Mouse (Mus musculus) embryo, embryonic 10.5 days (tissue): ENCODE measurements at regions not wholly inside any gene's neighbourhood (a gene's known extent, or its start where the extent isn't known, plus 50 kb on each side); places are given as distances from the start of the nearest gene placed in this dataset.

Experiments used
- DNase-seq: peaks from one replicate; pipeline ENCODE4 v3.0.0-alpha.2; 2015; ENCODE audit warnings: low spot score

DNA sequence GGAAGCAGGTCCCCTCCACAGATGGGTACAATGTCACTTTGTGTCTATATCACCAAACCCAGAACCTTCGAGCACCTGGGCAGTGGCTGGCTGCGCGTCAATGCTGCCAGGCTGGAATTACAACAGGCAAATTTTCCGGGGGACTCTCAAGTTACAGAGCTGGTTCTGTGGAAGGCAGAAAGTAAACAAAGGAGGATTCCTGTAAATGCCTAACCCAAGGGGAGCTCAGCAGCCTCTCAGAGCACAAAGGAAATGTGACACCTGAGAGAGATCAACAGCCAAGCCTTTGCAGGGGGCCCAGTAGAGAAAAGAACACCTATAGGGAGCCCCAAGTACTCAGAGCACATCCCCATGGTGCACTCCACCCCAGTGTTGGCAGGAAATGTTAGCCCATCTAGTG, 70.7 kb downstream of the Setd4 start:
- DNase-seq: no peak

DNA sequence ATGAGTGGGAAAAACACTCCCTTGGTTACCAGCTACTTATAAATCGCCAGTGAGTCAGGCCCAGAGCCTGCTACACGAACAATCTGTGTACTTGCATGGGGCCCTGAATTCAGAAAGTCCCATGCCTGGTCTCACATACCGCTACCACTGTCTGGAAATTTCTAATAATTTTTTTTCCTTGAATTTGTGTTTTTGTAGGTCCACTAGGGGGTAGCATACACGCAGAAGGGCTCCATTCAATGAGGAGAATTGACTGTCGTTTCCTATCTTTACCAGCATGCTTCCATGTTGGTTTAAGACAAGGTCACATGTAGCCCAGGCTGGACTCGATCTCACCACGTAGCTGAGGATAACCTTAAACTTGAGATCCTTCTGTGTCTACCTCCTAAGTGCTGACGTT, 71.9 kb downstream of the Setd4 start:
- DNase-seq: no peak

DNA sequence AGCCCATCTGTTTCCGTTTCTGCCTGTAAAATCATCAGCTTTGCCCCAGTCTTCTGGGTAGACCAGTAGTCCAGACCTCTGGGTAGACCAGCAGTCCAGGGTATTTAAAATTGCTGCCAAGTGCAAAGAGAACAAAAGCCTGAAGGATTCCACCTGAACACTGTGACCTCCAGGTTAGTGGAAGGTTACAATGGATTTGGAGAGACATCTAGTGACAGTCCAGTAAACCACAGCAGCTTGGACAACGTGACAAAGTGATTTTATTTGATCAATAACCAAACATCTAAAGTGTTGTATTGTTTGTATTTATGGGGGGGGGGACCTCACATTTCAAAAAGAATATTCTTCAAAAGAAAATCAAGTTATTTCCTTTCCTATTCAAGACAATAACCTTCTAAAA, 81.4 kb downstream of the Setd4 start:
- no peak for DNase-seq

DNA sequence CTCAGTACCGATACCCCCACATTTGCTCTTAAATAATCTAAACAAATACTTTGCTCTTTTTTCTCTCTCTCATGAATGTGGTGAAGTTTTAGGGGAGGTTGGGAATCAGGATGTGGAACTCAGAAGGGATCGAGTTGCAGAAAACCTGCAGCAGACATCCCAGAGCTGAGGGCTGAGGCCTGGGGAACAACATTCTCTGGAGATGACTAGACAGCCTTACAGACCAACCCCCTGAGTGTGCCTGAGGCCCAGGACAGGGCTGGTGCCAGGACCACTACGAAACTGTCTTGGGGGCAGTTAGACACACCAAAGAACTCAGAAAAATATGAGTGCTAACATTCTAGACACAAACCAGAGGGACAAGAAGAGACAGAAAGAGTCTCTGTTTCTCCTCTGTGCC, 83.4 kb downstream of the Setd4 start:
- no peak for DNase-seq

DNA sequence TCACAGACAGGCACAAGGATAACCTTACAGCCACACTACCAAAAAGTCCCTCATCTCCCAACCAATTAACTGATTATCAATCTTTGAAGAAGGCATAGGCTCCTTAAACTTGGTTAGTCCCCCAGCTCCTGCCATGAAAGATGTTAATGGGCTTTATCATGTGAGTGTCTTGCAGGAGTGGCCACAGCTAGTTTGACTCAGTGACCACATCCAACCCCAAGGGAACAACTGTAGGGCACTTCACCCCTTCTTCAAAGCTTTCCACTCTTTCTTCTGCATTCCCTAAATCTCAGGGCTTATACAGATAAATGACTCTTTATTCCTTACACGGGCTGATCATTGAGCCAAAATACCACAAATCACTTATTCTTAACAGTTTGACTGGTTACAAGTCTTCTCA, 85.2 kb downstream of the Setd4 start:
- DNase-seq: no peak

DNA sequence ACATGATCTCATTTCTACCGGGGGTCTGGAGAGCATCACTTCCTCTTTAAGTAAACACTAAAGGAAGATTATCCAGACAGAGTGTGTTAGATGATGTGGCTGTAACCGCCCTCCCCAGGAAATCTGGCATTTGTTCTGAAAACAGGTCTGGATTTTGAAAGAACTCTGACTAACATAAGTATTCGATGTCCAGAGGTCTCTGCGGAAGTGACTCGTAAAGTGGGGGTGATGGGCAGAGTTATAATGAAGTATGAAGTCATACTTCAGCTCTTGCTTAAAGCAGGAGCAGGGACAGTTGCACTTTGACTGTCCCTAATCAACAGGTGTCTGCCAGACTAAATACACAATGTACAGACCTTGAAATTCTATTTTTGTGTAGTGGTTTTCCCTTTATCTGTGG, 87.1 kb downstream of the Setd4 start:
- no peak for DNase-seq

DNA sequence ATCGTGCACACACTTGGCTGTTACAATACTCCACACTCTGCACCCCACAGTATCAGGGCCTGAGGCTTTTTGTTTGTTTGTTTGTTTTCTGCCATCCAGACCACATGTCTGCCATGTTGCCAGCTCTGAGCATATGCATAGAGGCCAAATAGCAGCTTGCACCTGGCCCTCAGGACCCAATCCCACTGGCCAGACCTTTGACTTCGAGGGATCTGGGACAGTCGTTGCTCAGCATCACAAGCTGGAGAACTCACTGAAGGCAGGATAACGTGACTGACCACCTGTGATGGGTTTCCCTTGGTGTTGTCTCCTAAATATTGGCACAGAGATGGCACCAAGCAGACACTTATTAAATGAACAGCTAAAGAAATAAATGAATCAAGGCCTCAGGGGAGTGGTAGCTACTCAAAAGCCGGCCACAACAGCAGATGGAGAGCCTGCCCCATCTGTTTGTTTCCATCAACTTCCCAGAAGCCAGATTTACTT, 88.4 kb downstream of the Setd4 start:
- DNase-seq: no peak

DNA sequence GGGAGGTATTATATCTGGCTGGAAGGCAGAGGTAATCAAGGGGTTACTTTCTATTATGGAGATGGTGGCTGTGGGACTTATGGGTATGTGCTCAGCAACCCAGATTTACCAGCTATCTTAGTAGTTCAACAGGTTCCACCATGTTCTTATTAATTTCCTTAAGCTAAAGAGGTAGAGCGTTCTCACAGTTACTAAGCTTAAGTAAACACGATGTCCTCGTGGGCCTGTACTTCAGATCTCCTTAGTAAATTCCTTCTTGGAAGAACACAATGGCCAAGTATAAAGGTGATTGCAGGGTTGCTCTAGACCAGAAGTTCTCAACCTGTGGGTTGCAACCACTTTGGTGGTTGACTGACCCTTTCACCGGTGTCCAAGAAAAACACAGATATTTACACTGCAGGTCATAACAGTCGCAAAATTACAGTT, 90.2 kb downstream of the Setd4 start:
- no peak for DNase-seq

DNA sequence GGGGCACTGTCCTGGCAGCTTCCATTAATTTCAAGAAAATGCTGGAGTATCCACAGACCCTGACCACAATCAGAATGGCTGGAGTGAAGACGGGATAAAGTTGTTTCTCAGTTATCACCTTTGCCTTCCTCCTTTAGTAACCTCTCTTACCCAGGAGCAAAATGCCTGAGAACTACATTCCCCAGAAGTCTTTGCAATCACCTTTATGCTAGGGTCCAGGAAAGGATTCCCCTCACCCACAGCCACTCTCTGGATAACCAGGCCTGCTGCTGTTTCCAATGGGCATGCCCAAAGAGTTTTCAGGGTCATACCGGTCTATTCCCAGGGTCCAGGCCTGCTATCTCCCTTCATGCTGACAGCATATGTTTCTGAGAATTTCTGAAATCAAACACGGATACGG, 91.9 kb downstream of the Setd4 start:
- DNase-seq: no peak

DNA sequence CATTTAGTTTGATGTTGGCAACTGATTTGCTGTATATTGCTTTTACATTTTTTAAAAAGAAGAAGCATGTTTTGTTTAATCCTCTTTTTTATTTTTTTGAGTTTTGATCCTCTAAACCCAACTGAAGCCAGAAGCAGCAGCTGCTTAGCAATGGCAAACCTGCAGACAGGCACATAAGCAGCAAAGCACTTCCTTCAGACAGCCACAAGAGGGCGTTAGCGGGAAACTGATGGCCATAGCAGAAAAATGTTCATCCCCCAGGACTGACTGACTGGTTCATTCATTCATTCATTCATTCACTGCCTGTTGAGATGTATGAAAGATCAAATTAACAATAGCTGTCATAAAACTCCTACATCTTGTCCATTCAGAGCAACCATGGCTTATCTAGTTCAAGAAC, 92.3 kb downstream of the Setd4 start:
- no peak for DNase-seq

DNA sequence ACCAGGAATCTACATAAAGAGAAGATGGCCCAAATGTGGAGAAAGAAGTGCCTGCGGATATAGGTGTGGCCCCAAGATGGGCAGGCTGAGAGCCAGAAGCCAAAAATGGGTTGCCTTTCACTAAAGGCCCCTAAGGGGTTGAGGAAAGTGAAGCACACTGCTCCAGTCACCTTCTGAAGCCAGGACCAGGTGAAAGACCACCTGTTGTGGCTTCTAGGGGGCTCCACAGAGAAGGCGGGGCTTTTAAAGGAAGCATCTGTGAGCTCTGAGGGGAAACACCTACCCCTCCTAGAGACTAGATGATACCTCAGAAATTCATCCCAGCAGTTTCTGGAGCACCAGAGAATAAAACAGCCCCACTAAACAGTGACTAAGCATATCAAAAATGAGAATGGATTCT, 105.1 kb downstream of the Setd4 start:
- DNase-seq: no peak

DNA sequence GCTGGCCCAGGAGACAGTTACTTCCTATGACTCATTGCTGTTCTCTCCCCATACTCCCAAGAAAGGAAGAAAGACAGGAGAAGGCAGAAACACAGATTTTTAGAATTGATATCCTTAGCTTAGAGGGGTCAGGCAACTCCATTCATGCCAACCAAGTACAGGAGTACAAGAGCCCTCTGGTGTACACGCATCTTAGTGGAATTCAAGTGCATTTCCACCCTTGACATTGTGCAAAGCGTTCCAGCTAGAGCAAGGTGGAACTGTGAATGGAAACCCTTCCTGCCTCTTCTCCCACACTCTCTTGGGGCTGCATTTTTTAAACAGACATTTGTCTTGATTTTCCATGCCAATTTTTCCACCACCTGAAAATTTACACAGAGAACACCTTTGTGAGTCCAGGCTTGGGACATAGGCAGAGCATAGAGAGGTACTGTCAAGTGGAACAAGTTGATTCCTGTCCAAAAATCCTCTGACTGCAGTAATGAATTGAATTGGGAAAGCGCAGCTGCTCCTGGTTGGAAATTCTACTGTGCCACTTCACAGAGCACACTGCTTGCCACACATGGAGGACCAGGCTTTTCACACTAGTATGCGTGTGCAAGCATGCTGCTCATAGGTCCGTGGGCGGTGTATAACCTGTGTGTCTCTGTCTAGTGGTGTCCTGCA, 110.4 kb downstream of the Setd4 start:
- DNase-seq: no peak

DNA sequence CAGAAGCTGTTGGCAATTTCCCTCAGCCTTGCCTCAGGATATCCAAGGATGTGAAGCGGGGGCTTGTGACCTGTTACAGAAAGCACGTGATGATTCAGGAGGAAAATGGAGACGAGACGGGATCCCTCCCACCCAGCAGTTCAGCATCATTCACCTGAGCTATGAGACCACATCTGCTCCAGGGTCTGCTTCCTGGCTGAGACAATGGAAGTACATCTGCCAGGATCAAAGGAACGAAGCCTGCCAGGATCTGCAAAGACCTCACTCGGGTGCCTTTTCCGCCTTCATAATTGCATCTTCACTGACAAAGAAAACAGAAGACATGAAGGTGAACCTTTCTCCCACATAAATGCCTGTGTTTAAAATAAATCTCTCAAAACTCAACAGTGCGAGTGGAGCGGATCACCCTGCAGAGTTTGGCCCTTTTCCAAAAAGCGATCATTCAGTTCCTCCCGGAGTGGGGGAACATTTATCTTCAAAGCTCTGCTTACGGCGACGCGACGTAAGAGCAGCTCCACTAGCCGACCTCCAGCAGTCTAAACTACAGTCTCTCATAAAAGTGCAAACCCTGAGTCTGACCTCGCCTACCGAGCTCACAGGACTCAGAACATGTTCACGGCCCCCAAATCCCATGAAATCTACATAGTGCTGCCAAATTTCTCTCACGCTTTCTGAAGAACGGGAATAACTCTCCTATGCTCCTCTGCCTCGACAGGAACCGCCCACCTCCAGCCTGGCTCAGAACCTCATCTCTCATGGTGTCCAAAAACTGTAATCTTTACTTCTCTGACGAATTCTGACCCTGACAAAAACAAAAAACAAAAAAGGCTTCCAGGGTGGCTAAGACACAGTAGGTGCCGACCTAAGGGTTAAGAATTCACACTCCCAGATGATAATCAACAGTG, 117.0 kb downstream of the Setd4 start:
- no peak for DNase-seq

DNA sequence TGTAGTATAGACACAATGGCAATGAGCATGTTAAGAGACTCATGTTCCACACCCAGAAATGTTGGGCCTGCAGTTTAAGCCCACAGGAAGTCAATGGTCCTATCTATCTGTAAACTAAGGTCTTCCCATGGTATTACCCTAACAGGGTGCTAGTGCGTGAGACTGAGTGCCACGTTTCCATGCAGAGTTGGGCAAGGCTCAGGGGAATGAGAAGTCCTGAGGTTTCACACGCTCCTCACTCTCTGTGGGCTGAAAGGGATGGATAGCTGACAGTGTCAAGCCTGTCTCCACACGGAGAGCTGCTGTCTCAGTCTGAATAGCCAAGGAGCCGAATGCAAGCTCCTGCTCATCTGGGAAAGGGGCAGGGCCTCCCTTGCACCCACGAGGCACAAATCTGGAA, 133.9 kb downstream of the Setd4 start:
- no peak for DNase-seq

DNA sequence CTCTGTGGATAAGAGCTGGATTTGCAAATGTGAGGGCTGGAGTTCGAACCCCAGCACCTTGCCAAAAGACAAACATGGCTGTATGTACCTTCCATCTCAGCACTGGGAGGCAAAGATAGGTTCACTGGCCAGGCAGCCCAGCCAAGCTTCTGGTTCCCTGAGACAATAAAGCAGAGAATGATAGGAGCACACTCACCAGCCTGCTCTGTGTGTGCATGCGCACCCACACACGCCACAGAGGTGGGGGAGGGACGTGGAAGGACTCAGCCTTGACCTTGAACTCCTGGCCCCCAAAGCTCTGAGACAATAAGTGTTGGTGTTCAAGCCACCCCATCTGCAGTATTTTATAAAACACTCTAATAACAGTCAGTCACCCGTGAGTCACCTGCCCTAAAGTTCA, 138.1 kb downstream of the Setd4 start:
- no peak for DNase-seq

DNA sequence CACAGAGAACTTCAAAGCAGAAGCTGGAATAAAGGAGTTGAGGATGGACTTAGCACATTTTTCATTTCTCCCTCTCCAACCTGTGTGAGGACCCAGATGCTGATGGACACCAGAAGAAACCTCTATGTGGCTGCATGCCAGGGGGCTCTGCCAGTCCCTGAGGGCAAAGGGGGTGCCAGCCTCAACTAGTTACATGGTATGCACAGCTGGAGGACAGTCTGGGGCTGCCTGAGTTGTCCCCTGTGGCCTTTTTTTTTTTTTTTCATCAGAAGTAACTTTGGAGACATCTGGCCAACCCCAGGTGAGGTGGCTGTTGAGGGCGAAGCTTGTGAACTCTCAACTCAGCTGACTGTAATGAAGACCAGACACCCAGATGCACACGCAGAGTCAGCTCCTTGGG, 139.0 kb downstream of the Setd4 start:
- DNase-seq: no peak

DNA sequence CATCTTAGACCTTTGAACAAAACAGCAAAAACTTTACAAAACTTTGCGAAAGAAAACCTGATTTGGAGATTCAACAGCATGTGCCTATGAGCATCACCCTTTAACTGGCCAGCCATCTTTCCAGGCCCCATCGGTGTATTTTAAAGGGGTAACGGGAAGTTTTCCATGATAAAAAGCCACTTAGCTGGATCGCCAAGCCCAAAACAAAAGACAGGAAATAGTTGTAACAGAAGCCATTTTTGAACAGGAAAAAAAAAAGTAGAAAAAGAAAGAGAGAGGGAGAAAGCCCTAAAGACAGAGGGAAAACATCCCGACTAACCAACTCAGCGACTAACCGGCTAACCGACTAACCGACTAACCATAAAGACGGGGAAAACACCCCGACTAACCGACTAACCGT, 140.5 kb downstream of the Setd4 start:
- DNase-seq: no peak

DNA sequence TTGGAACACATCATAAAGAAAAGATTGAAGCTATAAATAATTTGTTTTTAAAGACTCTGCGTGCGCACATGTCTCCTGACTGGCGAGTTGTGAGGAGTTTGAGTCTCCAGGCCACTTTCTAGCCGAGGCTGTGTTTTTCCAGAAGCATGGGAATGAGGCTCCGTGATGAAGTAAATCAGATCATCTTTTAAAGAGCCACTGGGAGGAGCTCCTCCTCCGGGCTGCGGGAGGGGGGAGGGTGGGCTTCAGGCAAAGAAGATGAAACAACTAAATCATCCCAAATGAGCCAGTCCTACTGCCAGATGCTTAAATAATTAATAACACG, 141.6 kb downstream of the Setd4 start:
- peak; percentile 47 for DNase-seq

DNA sequence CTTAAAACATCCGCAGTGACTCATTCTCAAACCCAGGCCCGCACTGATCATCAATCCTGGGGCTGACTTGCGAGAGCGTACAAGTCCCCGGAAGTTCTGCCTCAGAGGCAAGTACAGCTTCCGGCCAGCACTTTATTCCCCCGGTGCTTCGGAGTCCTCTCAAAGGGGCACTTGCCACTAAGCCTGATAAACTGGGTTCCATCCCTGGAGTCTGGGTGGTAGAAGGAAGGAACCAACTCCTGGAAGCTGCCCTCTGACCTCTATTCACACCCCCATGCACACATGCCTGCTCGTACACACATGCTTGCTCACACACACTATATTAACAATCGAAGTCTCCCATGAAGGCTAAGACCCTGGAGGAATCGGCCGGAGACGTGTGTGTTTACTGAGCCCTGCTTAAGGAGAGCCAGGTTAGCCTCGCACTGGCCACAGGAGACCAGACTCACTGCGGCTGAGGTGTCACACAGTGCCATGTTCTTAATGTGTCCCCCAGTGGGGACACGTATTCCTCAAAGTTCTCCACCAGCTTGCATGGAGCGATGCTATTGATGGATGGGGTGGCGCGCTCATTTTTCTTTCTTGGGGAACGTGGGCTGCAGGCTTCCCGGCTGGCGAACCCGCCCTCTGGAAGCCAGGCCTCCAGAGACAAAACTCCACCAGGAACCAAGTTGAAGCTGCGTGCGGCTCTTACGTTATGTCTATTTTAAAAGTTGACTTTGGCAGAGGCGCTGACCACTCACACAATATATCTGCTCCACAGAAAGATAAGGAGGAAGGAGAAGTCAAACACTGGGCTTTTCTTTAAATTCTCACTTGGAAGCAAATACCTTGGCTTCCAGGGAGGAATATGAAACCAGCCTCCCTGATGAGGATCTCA, 142.2 kb downstream of the Setd4 start:
- no peak for DNase-seq

DNA sequence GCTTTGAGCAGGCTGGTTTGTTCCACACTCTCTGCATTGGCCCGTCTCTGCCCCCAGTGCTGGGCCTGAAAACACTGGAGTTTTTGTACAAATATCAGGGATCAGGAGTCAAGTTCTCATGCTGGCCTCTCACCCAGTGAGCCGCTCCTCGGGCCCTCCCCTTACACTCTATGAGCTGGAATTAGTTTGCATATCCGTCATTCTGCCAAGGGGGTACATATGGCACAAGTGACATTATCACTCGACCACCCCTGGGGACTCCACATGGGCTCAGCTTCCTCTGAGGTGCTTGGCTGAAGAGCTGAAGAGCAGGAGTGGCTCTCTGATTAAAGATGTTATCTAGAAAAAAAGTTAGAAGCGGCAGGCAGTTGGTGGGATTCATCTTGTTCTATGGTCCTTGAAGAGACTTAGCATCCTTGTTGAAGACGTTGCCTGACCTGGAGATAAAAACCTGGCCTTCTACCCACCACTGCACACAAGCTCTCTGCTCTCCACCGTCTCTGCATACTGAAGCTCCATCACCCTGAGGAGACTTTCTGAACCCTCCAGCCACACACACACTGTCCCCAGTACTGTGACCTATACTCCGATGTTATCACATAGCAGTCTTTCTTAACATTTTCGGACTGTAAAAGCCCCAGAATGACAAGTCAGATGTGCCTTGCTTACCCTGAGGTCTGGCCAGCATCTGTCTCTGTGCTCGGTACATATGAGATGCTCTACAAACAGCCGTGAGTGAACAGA, 144.2 kb downstream of the Setd4 start:
- no peak for DNase-seq

DNA sequence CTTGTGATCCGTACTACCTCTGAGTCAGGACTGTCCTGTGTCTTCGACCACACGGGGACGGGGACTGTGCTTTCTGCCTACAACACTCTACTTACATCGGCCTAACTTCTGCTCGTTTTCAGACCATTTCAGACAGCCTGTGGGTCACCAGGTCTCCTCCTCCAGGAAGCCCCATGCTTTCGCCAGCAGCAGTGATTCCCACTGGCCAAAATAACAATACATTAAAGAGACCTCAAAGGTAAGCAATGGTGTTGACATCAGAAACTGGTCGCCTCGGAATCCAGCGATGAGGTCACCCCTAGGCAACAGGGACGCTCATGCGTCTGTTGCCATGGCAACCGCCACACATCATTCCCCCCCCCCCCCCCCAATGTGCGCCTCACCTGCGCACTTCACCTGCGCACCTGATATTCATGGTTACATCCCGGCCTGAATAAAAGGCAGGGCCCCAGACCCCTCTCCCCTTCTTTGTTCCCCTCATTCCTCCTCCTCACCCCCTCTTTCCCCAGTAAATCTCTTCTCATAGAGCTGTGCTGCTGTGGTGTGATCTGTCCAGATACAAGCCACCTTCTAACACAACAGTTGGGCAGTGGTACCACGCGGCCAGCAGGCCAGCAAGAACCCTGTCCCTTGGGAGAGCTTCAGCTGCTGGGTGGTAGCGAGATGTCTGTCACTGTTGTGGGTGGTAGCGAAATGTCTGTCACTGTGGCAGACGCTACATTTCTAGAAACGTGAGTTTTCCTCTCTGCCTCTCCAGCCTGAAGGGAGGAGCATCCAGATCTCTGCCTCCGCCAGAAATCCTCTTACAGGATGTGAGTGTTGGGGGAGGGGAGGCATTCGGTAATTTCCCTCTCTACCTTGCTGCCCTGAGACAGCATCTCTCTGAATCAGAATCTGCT, 145.0 kb downstream of the Setd4 start:
- peak; percentile 62 for DNase-seq
